Mouse (Mus musculus): ENCODE results near the gene Upp2. TPM values are rescaled to one million over a fixed set of nuclear protein-coding genes. Genes with fewer than 3 reads are reported as not detected.
A peak's percentile ranks its signal among the peaks of the same experiment; 100 is the strongest.

Gene Upp2
- 10 to 100 TPM; 20.4 to 23.0 TPM for total RNA-seq (2021)
- long read RNA-seq, experiment 1, partial matches to known transcripts, result 0 of 7 reads
- long read RNA-seq, experiment 1, other reads (novel, unspliced or antisense), result 4 of 7 reads
- long read RNA-seq, experiment 2, transcript Upp2-206 (2 exons, 690 nt), result major isoform, 9 of 22 reads
- long read RNA-seq, experiment 2, partial matches to known transcripts, result 1 of 22 reads
- long read RNA-seq, experiment 2, other reads (novel, unspliced or antisense), result 12 of 22 reads

DNA sequence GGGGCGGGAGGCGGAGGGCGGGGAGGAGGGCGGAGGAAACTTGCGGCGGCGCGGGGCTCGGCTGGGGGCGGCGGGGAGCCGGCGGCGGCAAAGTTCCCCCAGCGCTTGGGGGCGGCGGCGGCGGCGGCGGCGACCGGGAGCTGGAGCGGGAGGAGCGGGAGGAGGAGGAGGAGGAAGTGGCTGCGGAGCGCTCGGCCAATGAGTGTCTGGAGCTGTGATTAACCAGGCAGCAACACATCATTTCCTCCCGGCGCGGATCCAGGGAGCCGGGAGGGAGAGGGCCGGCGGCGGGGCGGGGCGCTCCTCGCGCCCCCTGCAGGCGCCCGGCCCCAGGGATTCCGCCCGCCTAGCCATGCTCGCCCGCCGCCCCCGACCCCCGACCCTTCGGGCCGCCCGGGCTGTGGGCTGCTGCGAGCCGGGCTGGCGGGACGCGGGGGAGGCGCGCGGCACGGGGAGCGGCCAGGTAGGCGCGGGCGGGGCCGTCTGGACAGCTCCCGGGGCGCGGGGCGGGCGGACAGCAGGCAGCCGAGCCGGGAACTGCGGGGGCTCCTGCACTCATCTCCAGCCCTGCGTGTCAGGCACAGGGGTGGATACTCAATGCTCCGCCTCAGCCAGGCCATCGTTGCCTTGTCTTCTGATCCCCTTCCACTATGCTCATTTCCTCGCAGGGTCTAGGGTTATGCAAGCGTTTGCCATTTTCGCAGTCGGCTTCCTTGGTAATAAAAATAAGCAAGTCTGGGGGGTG is at the start of gene Upp2, which contains the start of gene Acvr1:
Gene Upp2, plus strand, starts transcription at position 233 of the 745 bp plus-strand sequence.
Gene Acvr1, minus strand, starts transcription at position 92 of the 745 bp plus-strand sequence.
- DNase-seq (ENCODE audit: low spot score in 2 of 2), result peak; percentile 84 to 94

DNA sequence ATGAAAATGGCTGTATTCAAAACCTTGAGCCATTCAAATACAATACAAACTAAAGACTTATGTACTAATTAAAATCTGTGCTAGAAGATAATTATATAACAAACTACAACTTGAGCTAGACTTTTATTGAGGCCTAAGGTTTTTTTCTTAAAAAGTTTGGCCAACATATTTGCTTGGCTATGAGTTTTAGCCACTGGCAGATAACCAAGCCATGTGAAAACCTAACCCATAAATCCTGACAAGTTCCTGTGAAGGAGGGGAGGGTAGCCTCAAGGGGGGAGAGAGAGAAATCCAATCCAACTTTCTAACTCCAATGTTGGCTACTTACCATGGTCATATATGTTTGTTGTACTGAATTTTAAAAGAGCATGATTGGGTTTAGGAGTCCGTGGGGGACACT is 48.6 kb upstream of the Upp2 start:
- no peak for DNase-seq (ENCODE audit: low spot score in 2 of 2)

DNA sequence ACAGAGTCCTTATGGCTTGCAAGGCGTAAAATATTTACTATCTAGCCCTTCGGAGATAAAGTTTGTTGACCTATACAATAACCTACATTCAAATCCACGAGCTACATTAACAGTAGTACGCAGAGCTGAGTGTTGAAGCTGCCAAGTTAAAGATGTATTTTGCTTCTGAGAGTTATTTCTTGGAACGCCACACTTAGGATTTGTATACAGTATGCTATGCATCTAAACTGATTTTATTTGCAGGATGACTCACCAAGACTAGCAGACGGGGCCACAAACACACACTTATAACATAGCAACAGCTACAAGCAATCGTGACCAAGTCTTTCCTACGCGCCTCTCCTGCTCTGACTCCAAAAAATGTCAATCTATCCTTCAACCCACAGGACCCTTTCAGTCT is 46.4 kb upstream of the Upp2 start:
- DNase-seq (ENCODE audit: low spot score in 2 of 2), result no peak

DNA sequence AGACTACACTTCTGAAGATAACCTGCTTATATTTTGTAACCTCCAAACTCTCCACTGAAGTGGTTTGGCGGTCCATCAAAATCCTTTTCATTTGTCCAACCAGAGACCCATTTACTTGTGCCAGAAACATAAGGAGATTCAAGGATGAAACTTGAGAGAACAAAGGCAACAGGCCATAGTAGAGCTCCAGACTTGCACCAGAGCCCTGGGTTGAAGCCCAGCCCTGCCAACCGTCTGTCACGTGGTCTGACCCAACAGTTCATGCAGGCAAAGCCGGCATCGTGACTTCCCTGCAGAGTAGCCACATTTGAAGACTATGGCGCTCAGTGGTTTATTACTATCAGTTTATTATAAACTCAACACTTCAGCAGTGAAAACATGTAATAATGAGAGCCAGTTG is 45.5 kb upstream of the Upp2 start:
- DNase-seq (ENCODE audit: low spot score in 2 of 2), result no peak

DNA sequence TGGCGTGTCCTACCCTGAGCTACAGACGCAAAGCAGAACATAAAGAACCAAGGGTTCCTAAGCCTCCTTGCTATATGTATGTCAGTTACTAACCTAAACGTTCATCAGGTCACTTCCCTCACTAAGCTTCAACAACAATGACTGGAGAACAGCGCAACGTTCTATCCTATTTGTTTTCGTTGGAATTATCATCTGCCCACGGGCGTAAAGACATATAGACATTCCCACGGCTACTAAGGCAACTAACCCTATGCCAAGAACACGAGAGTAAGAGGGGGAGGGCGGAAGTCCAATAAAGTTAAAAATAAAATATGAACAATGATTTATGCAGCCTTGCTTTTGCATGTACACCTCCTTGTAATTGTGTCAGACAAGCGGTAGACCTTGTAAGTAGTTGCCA is 44.0 kb upstream of the Upp2 start:
- DNase-seq (ENCODE audit: low spot score in 2 of 2), result no peak

DNA sequence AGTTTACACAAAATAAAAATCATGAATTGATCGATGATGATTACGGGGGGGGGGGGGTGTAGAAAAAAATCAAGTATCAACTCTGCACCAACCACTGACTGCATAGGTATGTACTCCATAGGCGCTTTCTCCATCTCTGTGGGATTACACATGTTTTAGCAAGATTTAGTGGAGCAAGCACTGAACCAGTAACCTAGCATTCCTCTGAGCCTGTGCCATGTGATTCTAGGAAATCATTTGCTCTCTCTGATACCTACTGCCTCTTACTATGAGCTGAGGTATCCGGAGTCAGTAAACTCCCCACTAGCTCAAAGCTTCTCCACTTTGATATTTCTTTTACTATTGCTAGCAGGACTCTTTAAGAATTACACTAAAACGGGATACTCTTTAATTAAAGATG is 43.2 kb upstream of the Upp2 start:
- no peak for DNase-seq (ENCODE audit: low spot score in 2 of 2)

DNA sequence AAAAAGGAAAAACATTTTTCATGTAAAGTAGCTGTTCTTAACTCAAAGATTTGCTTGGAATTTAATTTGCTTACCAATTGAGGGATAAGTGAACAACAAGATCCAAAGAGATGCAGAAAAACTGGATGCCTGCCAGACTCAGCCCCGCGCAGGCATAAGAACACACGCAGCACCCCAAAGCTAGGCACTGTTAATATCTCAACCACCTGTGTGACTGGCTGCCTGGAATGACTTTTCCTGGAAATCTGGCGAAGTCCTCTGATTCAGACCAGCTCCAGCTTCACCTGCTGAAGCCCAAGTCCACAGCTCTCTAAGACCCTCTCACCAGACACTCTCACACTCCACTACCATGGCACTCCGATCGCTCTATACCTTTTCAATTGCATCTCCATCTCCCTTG is 42.7 kb upstream of the Upp2 start:
- no peak for DNase-seq (ENCODE audit: low spot score in 2 of 2)

DNA sequence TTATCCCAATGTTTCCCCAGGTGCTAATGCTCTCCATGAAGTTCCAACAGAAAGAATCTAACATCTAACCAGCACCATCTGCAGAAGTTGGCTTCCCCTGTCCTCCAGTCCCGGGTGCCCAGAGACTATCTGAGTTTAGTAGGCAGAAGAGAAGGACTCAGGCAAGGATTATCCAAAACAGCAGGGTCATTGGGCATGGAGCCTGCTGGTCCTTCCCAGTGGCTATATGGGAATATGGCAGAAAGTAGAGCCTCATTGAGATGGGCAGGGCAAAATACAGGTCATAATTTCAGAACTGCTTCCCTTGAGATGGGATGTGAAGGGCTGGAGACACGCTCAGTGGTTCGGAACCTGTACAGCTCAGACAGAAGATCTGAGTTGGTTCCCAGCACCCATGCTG is 39.3 kb upstream of the Upp2 start:
- no peak for DNase-seq (ENCODE audit: low spot score in 2 of 2)

DNA sequence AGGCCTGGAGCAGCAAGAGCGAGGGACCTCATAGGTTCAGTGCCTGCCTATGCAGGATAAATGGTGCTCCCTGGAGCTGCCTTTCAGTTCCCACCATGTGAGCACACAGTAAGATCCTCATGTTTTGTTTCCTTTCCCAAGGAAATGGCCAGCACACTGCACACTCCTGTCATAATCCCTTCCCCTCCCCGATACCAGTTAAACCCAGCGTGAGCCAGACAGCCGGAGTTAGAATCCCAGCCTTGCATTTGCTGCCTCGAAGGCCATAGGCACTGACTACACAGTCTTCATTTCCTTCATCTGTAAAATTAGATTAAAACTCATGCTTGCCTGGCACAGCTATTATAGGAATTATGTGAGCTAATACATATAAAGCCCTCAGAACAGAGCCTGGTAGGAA is 37.7 kb upstream of the Upp2 start:
- DNase-seq (ENCODE audit: low spot score in 2 of 2), result no peak

DNA sequence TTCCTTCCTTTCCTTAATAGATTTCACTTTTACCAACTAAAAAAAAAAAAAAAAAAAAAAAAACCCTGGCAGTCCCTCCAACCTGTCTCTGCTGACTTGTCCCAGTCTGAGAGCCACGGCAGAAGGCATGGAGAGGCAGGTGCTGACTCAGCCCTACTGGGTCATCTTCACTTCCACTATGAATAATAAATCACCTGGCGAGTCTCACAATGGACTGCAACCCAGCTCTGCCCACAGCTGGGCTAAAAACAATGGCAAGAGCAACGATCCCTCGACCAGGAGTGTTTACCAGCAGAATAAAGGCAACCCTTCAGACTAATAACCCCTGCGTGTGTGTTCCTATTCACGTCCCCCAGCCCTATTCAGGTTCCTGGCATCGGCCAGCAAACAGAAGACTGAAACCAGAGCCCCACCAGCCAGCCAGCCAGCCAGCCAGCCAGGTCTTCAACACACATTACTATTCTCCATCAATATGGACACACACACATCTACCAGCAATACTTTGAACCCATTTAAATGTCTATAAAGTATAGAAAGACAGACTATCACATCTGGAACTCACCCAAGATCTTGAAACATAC is 37.1 kb upstream of the Upp2 start:
- no peak for DNase-seq (ENCODE audit: low spot score in 2 of 2)

DNA sequence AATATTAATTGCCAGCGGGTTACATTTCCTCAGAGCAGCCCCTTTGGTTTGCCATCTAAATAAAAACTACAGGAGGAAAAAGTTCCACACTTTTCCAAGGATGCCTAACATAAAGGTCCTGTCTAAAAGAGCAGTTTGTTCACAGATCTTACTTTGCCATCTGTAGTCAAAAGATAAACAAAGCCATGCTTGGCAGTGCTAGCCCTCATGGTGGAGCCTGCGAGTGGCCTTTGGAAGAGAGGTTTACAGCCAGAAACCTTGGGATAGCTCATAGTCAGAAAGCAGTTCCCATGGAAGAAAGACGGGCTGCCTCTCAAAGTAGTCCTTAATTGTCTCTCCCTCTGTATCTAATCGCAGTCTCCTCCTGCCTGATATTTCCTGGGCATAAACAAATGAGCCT is 36.6 kb upstream of the Upp2 start:
- no peak for DNase-seq (ENCODE audit: low spot score in 2 of 2)

DNA sequence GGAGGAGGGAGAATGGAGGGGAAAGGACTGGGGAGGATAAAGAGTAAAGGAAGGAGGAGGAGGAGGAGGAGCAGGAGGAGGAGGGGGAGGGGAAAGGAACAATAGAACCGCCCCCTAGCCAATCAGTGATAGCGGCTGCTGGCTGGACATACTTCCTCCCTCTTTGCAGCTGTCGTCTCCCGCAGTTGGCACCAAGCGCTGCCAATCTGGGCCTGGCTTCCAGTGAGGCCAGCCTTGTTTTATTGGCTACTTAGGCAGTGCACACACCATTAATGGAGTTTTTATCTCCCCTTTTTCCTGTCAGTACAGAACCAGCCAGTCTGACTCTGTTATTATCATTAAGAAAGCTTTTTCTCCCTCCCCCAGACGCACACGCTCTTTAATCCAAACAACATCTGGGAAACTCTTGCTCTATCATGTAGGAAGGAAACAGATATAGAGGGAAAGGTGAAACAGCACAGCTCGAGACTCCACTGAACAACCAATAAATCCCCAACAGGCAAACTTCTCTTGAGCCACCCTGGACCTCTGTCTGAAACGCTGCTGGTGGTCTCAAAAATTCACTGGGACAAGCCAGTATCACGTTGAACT is 34.7 kb upstream of the Upp2 start:
- DNase-seq (ENCODE audit: low spot score in 2 of 2), result peak; percentile 78 to 90

DNA sequence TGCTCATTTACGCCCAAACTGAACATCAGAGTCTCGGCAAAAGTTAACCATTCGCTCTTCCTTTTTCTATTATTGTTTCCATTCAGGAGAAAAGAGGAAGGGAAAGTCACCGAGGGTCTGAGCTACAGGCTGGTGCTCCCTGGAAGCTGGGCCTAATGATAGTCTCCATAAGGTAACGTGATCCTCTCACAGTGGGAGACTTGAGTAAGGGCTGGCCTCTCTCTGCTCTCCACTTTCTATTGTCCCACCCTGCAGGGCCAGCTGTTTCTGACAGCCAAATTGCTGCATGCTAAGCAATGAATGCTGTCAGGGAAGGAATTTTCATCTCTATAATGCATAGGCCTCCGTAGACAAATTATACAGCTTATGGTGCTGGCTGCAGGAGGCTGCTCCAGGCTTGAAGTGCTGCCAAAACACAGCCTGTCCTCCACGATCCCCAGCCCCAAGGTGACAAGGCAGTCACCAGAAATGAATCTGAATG is 33.5 kb upstream of the Upp2 start:
- DNase-seq (ENCODE audit: low spot score in 2 of 2), result no peak

DNA sequence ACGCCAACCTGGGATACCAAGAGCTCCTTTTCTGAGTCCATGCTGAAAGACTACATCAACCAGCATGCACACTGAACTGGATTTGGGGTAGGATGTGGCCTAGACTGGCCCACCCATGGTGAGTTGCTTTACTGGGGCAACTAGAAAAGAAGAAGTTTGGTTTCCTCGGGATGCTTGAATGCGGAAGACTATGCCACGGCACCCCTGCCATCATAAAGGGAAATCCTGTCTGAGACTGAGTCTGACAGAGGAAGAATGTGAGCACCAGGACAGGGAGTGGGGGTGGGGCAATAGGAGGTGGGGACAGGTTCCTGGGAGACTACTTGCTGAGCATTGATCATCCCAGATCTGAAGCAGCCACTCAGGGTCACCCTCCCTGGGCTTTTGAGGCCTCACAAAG is 32.7 kb upstream of the Upp2 start:
- DNase-seq (ENCODE audit: low spot score in 2 of 2), result no peak

DNA sequence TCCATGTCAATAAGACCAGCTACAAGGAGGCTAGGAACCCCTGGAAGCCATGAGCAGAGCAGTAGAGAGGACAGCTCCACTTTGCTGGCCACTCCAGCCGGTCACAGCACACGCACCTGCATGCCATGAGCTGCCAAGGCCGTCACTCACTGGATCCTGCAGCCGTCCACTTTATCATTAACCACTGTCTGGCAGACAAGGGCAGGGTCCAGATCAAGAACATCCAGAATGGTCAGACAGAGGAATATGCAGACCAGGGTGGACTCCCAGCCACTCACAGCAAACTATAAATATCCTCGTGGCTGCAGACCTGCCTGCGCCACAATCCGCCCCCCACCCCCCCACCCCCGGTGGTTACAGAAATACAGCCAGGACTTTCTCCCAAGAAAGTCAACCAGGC is 31.9 kb upstream of the Upp2 start:
- no peak for DNase-seq (ENCODE audit: low spot score in 2 of 2)

DNA sequence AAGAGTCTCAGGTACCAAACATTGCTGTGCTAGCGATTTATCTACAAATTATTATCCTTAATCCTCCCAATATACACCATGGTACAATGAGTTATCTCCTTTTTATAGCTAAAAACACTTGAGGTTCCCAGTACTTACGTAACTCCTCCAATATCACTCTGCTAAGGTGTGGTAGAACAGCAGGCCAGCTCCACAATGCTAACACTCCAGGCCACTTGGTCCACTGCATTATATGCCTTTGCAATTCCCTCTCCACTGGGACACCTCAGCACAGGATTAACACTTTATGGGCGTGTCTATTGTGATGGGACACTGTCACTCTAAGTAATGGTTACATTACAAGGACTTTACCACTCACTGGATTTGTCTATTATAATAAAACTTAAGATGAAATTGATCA is 30.3 kb upstream of the Upp2 start:
- DNase-seq (ENCODE audit: low spot score in 2 of 2), result no peak

DNA sequence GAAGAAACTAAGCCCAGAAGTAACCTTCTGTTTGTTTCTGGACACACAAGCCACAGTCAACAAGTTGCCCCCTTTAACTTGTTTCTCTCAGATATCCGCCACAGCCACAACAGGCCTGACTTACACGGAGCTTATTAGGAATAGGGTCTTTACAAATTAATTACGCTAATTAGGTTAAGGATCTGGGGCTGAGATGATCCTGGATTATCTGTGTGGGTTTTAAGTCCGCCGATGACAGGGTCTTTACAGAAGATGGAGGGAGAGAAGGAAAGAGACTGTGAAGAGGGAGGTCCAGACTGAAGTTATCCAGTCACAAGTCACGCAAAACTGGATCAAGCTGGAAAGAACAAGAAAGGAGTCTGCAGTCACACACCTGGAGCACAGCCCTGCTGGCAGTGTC is 28.9 kb upstream of the Upp2 start:
- no peak for DNase-seq (ENCODE audit: low spot score in 2 of 2)

DNA sequence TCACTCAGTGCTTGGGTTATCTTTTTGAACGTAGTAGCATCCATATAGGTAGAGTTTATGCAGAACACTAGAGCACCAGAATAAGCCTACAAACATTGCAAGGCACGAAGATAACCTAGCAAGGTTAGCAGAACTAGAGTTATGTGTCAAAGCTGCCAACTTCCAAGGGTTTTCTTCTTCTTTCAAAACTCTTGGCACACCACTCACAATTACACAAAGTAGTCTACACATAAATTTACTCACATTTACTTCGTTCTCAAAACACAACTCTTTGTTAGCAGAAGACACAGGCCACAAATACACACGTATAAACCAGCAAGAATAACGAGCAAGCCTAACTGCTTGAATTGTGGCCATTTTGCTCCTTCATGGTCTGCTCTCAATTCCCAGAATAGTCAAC is 23.8 kb upstream of the Upp2 start:
- no peak for DNase-seq (ENCODE audit: low spot score in 2 of 2)

DNA sequence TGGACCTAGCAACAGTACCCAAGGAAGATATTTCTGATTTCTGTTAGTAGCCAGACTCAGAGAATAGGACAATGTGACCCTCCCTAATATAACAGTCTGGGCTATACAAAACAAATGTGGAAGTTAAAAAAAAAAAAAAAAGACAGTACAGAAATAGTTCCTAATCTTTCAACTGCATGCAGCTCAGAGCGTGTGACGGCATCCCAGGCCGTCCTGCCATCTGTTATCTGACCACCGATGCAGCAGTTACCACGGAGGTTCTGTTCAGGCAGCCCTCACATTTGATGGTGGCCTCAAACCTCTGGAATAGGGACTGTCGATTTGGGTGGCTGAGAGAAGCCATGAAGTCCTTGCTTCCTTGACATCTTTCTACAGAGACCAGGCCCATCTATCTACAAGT is 22.7 kb upstream of the Upp2 start:
- DNase-seq (ENCODE audit: low spot score in 2 of 2), result no peak

DNA sequence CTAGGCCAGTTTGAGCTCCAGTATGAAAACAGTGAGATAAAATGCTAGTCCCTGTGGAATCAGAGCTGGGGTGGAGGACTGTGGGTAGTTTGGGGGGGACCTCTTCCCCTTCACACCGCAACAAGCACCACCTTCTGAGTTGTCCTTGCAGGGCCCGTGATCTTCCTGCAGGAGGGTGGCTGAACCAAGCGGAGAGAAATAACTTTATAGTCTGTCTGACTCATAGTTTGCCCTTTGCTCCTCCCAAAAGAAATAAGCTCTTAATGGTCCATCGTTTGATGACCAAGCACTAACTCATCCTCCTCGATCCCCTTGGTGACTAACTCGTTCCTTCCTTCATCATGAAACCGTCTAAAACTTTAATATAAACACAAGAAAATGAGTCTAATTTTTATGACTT is 20.8 kb upstream of the Upp2 start:
- DNase-seq (ENCODE audit: low spot score in 2 of 2), result no peak

DNA sequence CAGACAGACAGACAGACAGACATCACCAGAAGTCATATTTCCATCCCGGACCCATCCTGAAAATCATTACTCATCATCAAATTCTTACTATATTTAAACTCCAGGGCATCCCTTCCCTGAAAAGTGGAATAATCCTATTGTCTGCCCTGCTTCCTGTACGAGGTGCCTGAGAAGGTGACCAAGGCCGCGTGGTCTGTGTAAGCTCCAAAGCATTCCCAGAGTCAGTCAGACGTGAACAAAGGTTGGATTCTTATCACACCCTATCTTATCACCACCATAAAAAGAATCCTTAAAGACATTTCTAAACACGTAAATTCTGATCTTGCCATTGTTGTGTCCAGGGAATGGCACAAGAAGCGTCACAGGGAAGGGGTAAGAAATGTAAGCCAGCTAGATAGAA is 18.2 kb upstream of the Upp2 start:
- DNase-seq (ENCODE audit: low spot score in 2 of 2), result no peak

DNA sequence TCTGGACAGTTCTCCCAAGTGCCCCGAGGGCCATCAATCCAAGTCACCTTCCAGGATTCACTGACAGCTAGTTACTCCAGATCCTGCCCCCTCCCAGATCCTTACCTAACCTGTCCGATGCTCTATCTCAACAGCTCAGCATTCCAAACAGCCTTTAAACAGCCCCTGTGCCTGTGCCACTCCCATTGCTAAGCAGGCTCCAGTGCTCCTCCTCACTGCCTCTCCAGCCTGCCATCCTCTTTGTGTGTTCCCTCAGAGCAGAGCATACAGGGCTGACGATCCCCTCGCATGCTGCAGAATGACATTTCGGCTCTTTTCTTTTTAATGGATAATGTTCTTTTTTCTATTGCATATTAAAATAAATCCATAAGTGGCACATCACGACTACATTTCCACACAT is 17.1 kb upstream of the Upp2 start:
- no peak for DNase-seq (ENCODE audit: low spot score in 2 of 2)

Measured in layer of hippocampus, postnatal 14 days (tissue).